Mouse (Mus musculus) midbrain, embryonic 10.5 days (tissue): ENCODE results near the gene Cr2. TPM values are rescaled to one million over a fixed set of nuclear protein-coding genes. Genes with fewer than 3 reads are reported as not detected.
"Not testable (repeated sequence)": the region's sequence is repeated elsewhere in the genome, so short reads cannot be mapped to it uniquely, and the experiment has no call there.

Source experiments
- DNase-seq: peaks from one replicate; pipeline ENCODE4 v3.0.0-alpha.2; 2017; ENCODE audit warnings: low spot score
- H3K27ac ChIP-seq: fragments of 300-500 bp; sonication (generic); replicated peaks from 2 replicates; pipeline ENCODE4 v1.5.1; 2016; ENCODE audit warnings: mild to moderate bottlenecking
- H3K27me3 ChIP-seq: fragments of 300-500 bp; sonication (generic); 2 replicates; pipeline ENCODE4 v1.6.1; 2016; ENCODE audit warnings: low read depth, mild to moderate bottlenecking; ENCODE audit not compliant: poor library complexity, severe bottlenecking
- H3K36me3 ChIP-seq: fragments of 300-500 bp; sonication (generic); 2 replicates; pipeline ENCODE4 v1.6.1; 2016; ENCODE audit warnings: mild to moderate bottlenecking, moderate library complexity
- H3K4me1 ChIP-seq: fragments of 300-500 bp; sonication (generic); 2 replicates; pipeline ENCODE4 v1.6.1; 2016
- H3K4me3 ChIP-seq: fragments of 300-500 bp; sonication (generic); 2 replicates; pipeline ENCODE4 v1.5.1; 2016; ENCODE audit warnings: mild to moderate bottlenecking, moderate library complexity
- H3K9me3 ChIP-seq: fragments of 300-500 bp; sonication (generic); replicated peaks from 2 replicates; pipeline ENCODE4 v1.6.1; 2016; ENCODE audit warnings: mild to moderate bottlenecking
- WGBS: fragments of 180-500 bp; shearing (Covaris S2); methylation state at CpG from one replicate; pipeline ENCODE4 v1.1.7; 2016; 5-methylcytosine and 5-hydroxymethylcytosine counted together
- polyA plus RNA-seq: library from polyadenylated mRNA; unstranded; fragments of >200 nt; fragmentation: Nextera tagmentation; extraction: Ambion mirVana; gene quantifications from 2 replicates; pipeline ENCODE4 v1.2.1, GENCODE M21; 2016

Cr2 gene
- polyA plus RNA-seq: 0.22 and 0.56 TPM in 2 replicates

- Histone ChIP-seq H3K9me3 (no peaks in the 10 kb centered on the region), H3K27me3 (no peaks in the 10 kb centered on the region), H3K4me3 (peak within 1 kb of the TSS; percentile 49), H3K27ac (peak within 1 kb of the TSS; percentile 59), H3K36me3 (no peaks in the 10 kb centered on the region), H3K4me1 (peaks cover 7% of the 10 kb centered on the region)
- 8% methylated on average over 20 of the region's 20 CpGs for WGBS
- DNase-seq: peak; percentile 84
Measured at GRCm38 (mm10) chr1:195175980-195176931, at the start of gene Cr2. Cr2 (minus strand) TSS chr1:195176716.

- Histone ChIP-seq H3K27ac (no peak overlapping the region), H3K36me3 (no peaks in the 10 kb centered on the region), H3K4me1 (no peaks in the 10 kb centered on the region), H3K4me3 (no peak overlapping the region), H3K27me3 (no peaks in the 10 kb centered on the region), H3K9me3 (no peaks in the 10 kb centered on the region)
- WGBS: 63% methylated on average over 2 of the region's 2 CpGs
- no peak for DNase-seq
Measured at GRCm38 (mm10) chr1:195221781-195222180, 45.3 kb upstream of the Cr2 start.

- H3K4me1 ChIP-seq, H3K4me3 ChIP-seq, H3K36me3 ChIP-seq, H3K27ac ChIP-seq, DNase-seq, H3K9me3 ChIP-seq, H3K27me3 ChIP-seq: not testable (repeated sequence)
- 66% methylated on average over 19 of the region's 19 CpGs for WGBS
Measured at GRCm38 (mm10) chr1:195212851-195213250, 36.3 kb upstream of the Cr2 start.

- no peak for DNase-seq
- Histone ChIP-seq H3K4me1 (no peaks in the 10 kb centered on the region), H3K4me3 (no peak overlapping the region), H3K9me3 (no peaks in the 10 kb centered on the region), H3K36me3 (no peaks in the 10 kb centered on the region), H3K27me3 (no peaks in the 10 kb centered on the region), H3K27ac (no peak overlapping the region)
Measured at GRCm38 (mm10) chr1:195184746-195185145, 8.2 kb upstream of the Cr2 start.

- no peak overlapping the region for H3K27ac ChIP-seq
Measured at GRCm38 (mm10) chr1:195164996-195165755, 11.3 kb downstream of the Cr2 start.

GRCm38 (mm10) chr1:195132070-195132469 is 44.4 kb downstream of the Cr2 start:
- DNase-seq: no peak
- H3K36me3 ChIP-seq: peaks cover 22% of the 10 kb centered on the region
- WGBS: 68% methylated on average over 3 of the region's 3 CpGs
- no peaks in the 10 kb centered on the region for H3K27me3 ChIP-seq
- H3K4me1 ChIP-seq: peaks cover 13% of the 10 kb centered on the region; the same call in 1 of the 2 replicates
- no peaks in the 10 kb centered on the region for H3K9me3 ChIP-seq
- peak overlapping the region; percentile 65 for H3K4me3 ChIP-seq
- H3K27ac ChIP-seq: 0 out of 2 replicates have a peak overlapping the region, but pooled peaks have one; percentile 96

More at GRCm38 (mm10) chr1:195164996-195165755, 11.3 kb downstream of the Cr2 start:
- no peak for DNase-seq
- 87% methylated on average over 9 of the region's 9 CpGs for WGBS
- no peaks in the 10 kb centered on the region for H3K27me3 ChIP-seq
- H3K4me1 ChIP-seq: no peaks in the 10 kb centered on the region
- no peaks in the 10 kb centered on the region for H3K36me3 ChIP-seq
- no peak overlapping the region for H3K4me3 ChIP-seq
- no peaks in the 10 kb centered on the region for H3K9me3 ChIP-seq

- H3K27me3 ChIP-seq: no peaks in the 10 kb centered on the region
- 28% methylated on average over 4 of the region's 4 CpGs for WGBS
- peak overlapping the region; percentile 65 for H3K4me3 ChIP-seq
- DNase-seq: no peak
- no peaks in the 10 kb centered on the region for H3K9me3 ChIP-seq
- peak overlapping the region; percentile 96 for H3K27ac ChIP-seq
- H3K4me1 ChIP-seq: peaks cover 13% of the 10 kb centered on the region; the same call in 1 of the 2 replicates
- peaks cover 26% of the 10 kb centered on the region for H3K36me3 ChIP-seq
Measured at GRCm38 (mm10) chr1:195131675-195132015, 44.9 kb downstream of the Cr2 start.

- DNase-seq: peak; percentile 89
- Histone ChIP-seq H3K36me3 (peaks cover 27% of the 10 kb centered on the region), H3K4me3 (peak within 1 kb of the TSS; percentile 65), H3K27me3 (no peaks in the 10 kb centered on the region), H3K27ac (peak within 1 kb of the TSS; percentile 96), H3K4me1 (peaks cover 13% of the 10 kb centered on the region; the same call in 1 of the 2 replicates), H3K9me3 (no peaks in the 10 kb centered on the region)
- WGBS: under 1% methylated on average over 31 of the region's 31 CpGs
Measured at GRCm38 (mm10) chr1:195130953-195131674, 45.4 kb downstream of the Cr2 start, which contains the start of gene Cr1l. Cr1l (minus strand) TSS chr1:195131586.

GRCm38 (mm10) chr1:195130479-195130878 is 46.0 kb downstream of the Cr2 start:
- 17% methylated on average over 2 of the region's 2 CpGs for WGBS
- Histone ChIP-seq H3K9me3 (no peaks in the 10 kb centered on the region), H3K27ac (peak overlapping the region; percentile 96), H3K4me1 (peaks cover 13% of the 10 kb centered on the region; the same call in 1 of the 2 replicates), H3K27me3 (no peaks in the 10 kb centered on the region), H3K4me3 (peak overlapping the region; percentile 65), H3K36me3 (peaks cover 32% of the 10 kb centered on the region)
- no peak for DNase-seq

GRCm38 (mm10) chr1:195129867-195130266 is 46.6 kb downstream of the Cr2 start:
- 82% methylated on average over 1 of the region's 1 CpGs for WGBS
- Histone ChIP-seq H3K4me1 (peaks cover 13% of the 10 kb centered on the region; the same call in 1 of the 2 replicates), H3K27me3 (no peaks in the 10 kb centered on the region), H3K4me3 (peak overlapping the region; percentile 65; the same call in 1 of the 2 replicates), H3K27ac (no peak overlapping the region), H3K36me3 (peaks cover 38% of the 10 kb centered on the region), H3K9me3 (no peaks in the 10 kb centered on the region)
- no peak for DNase-seq

- no peak for DNase-seq
- Histone ChIP-seq H3K9me3 (no peaks in the 10 kb centered on the region), H3K36me3 (peaks cover 58% of the 10 kb centered on the region), H3K4me3 (no peak overlapping the region), H3K27ac (no peak overlapping the region), H3K4me1 (no peaks in the 10 kb centered on the region), H3K27me3 (no peaks in the 10 kb centered on the region)
- 97% methylated on average over 1 of the region's 1 CpGs for WGBS
Measured at GRCm38 (mm10) chr1:195114414-195114813, 62.1 kb downstream of the Cr2 start.

- no peak overlapping the region for H3K27ac ChIP-seq
- 92% methylated on average over 4 of the region's 4 CpGs for WGBS
- no peaks in the 10 kb centered on the region for H3K9me3 ChIP-seq
Measured at GRCm38 (mm10) chr1:195113621-195114020, 62.9 kb downstream of the Cr2 start.

More at GRCm38 (mm10) chr1:195113621-195114020, 62.9 kb downstream of the Cr2 start:
- no peak overlapping the region for H3K4me3 ChIP-seq
- H3K27me3 ChIP-seq: no peaks in the 10 kb centered on the region
- no peak for DNase-seq
- H3K36me3 ChIP-seq: peaks cover 58% of the 10 kb centered on the region
- no peaks in the 10 kb centered on the region for H3K4me1 ChIP-seq
